Mouse (Mus musculus) naive thymus-derived CD4-positive, alpha-beta T cell, adult 5 months (primary cell): ENCODE measurements around the gene Tceal3. TPM values are rescaled to one million over a fixed set of nuclear protein-coding genes. Genes with fewer than 3 reads are reported as not detected.

Experiments used
- polyA plus RNA-seq: library from polyadenylated mRNA; unstranded; fragments of 100-300 nt; shearing (Covaris generic); gene quantifications from one replicate; pipeline ENCODE4 v1.2.1, GENCODE M21; 2017

Gene Tceal3
- polyA plus RNA-seq: 2.0 TPM

DNA sequence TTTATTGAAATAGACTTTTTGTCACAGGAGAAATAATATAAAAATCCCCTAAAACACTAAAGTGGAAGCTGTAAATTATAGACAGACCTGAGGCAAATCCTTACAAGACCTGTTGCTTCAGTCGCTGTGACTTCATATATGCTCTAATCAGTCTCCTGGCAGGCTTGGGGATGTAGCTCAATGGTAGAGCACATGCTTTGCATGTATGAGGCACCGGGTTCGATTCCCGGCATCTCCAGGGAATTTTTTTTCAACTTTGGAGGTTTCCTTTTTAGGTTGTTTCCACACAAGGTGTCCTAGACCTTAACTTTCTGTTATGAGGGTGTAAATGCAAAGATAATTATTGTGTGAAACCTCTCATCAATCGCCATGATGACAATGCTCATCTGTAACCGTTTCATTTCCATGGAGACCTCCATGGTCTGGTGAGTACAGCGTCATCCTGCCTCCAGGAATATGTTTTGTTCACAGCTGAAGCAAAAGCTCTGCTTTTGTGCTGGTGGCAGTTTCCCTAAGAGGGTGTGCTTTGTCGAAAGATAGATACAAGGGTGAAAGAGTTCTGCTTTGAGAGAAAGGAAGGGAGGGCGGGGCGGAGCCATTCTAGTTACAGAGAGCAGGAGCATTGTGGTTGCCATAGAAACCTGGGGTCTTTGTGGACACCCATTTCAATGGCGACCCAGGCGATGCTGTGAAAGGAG, at the start of gene Tceal3:
Tceal3 (plus strand) TSS at position 644 of the 698 bp plus-strand sequence.

DNA sequence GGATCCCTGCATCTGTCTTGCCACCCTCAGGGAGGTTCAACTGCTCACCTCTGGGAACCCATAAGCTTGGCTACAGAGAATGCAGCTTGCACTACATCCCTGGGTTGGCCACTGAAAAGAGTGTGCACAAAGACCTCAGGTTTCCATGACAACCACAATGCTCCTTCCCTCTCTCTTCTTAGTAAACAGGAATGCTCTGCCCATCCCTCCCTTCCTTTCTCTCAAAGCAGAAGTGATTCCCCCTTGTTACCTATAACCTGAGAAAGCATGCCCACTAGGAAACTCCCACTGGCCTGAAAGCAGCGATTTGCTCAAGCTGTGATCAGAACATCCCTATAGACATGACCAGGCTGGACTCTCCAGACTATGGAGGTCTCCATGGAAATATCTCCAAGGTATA, 46.7 kb upstream of the Tceal3 start, which contains the start of gene Kir3dl2:
Kir3dl2 (minus strand) TSS at position 101 of the 400 bp plus-strand sequence.

DNA sequence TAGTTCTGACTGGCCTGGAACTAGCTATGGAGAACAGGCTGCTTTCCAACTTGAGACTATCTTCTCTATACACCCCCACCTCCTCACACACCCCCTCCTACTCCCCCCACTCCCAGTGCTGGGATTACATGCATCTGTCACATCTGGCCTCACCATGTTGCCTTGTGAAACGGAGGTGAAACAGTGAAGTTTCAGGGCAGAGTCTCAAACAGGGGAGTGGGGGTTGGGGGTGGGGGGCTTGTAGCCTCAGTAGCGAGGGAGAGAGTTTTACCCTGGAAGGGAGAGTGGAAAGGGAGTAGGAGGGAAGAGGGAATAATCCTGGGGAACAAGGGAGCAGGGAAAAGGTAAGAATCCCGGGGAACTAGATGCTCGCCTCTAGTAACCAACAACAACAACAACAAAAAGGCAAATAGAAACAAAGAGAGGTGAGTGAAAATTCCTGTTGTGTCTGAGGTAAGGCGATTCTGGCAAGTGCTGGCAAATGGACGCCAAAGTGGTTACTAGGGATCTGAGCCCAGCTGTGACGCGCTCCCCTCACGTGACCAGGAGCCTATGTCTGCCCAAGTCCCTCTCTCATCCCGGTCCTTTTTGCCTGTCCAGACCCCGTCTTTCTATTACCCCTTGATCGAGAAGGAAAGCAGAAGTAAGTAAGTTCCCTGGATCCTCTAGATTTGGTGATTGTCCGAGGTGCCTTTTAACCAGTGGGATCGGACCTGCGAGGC, 117.0 kb downstream of the Tceal3 start, which contains the start of gene Tceal1:
Tceal1 (plus strand) TSS at position 537 of the 722 bp plus-strand sequence.

Other genes with a start within 250 kb of the Tceal3 start
- not detected for gene Kir3dl1, start 72.8 kb upstream of the Tceal3 start, polyA plus RNA-seq
- gene Kir3dl2, start 46.8 kb upstream of the Tceal3 start, polyA plus RNA-seq: not detected
- 0.57 TPM for gene Tceal1, start 117.1 kb downstream of the Tceal3 start, polyA plus RNA-seq
- gene Morf4l2, start 152.8 kb downstream of the Tceal3 start, polyA plus RNA-seq: 293 TPM
- gene Glra4, start 189.3 kb downstream of the Tceal3 start, polyA plus RNA-seq: not detected
- 2.6 TPM for gene Plp1, start 231.8 kb downstream of the Tceal3 start, polyA plus RNA-seq